ENCODE assay signal across 15 mouse cellular contexts in the genomic region with DNA sequence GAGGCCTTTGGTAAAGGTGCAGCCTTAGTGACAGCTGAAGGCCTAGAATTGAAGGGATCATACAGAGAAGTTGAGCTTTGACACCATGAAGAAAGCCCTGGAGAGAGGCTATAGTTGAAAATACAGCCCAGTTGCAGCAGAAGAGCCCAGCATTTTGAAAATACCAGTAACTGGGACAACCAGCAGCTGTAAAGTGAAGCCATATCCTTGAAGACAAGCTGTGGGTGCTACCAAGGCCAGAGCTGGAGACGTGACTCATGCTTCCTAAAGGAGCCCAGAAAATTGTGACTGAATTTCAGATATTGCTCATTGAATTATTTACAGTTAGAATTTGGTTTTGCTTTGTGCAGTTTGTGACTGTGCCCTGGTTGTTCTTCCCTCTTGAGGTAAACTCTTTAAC.
"Had no signal": no experiment of that assay in that cellular context is flagged by ENCODE, and none has a peak within 500 bp of the region (broad histone marks: within the 10 kb centered on the region; RNA-seq: fewer than 3 reads in every experiment).

No protein-coding gene starts in this region.

- ATAC-seq: liver, postnatal 0 days; midbrain, embryonic 16.5 days had no signal

- H3K4me1 ChIP-seq: limb, embryonic 12.5 days; liver, embryonic 13.5 days; lung, embryonic 15.5 days; midbrain, embryonic 12.5 days; neural tube, embryonic 13.5 days; stomach, embryonic 15.5 days had no signal

- DNase-seq: kidney, adult 8-10 months; kidney, postnatal 25 days; liver; liver, embryonic 13.5 days; liver, postnatal 0 days; lung, postnatal 14 days; thymus, adult 2 months; thymus, postnatal 25 days had no signal

- H3K9me3 ChIP-seq: limb, embryonic 12.5 days; liver, embryonic 13.5 days; lung, embryonic 15.5 days; midbrain, embryonic 12.5 days; neural tube, embryonic 13.5 days; stomach, embryonic 15.5 days had no signal

- H3K4me2 ChIP-seq: limb, embryonic 12.5 days; liver, embryonic 13.5 days; lung, embryonic 15.5 days; midbrain, embryonic 12.5 days; neural tube, embryonic 13.5 days; stomach, embryonic 15.5 days had no signal

- H3K4me3 ChIP-seq: limb, embryonic 12.5 days; liver, embryonic 13.5 days; lung, embryonic 15.5 days; midbrain, embryonic 12.5 days; neural tube, embryonic 13.5 days; stomach, embryonic 15.5 days had no signal

- H3K27ac ChIP-seq: limb, embryonic 12.5 days; liver, embryonic 13.5 days; lung, embryonic 15.5 days; macrophage; midbrain, embryonic 12.5 days; neural tube, embryonic 13.5 days; stomach, embryonic 15.5 days had no signal

- H3K9ac ChIP-seq: limb, embryonic 12.5 days; liver, embryonic 13.5 days; liver, postnatal 0 days; lung, embryonic 15.5 days; midbrain, embryonic 12.5 days; neural tube, embryonic 13.5 days; stomach, embryonic 15.5 days had no signal

- H3K27me3 ChIP-seq: limb, embryonic 12.5 days; liver, embryonic 13.5 days; lung, embryonic 15.5 days; midbrain, embryonic 12.5 days; neural tube, embryonic 13.5 days; stomach, embryonic 15.5 days had no signal

- H3K36me3 ChIP-seq: limb, embryonic 12.5 days; liver, embryonic 13.5 days; lung, embryonic 15.5 days; midbrain, embryonic 12.5 days; neural tube, embryonic 13.5 days; stomach, embryonic 15.5 days had no signal
